ENCODE assay signal across 8 mouse cellular contexts in the genomic region with DNA sequence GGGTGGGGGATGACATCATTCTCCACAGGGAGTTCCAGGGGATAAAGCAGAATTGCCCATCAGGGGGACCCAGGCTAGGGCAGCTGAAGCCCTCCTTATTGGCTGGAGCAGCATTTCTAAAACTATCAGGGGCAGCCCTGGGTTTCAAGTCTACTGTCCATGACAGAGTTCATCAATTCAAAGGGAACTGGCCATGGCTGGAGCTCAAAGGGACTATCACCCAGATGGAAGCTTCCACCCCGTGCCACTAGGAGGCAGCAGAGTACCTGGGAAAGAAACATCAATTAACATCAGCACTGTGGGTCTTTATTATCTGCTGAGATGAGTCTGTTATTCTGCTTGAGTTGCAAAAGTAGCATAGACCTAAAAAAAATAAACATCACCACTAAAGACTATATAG.
DNase-seq lines count a peak whose midpoint lies in the region; ATAC-seq lines count a peak whose summit lies in the region.

No protein-coding gene starts in this region.

- 0% methylated on average over 1 of the region's 1 CpGs for WGBS in lung, embryonic 15.5 days

- no peak overlapping the region for H3K27ac ChIP-seq in lung, embryonic 15.5 days

- H3K4me1 ChIP-seq in lung, embryonic 15.5 days: no peaks in the 10 kb centered on the region

- H3K9me3 ChIP-seq in lung, embryonic 15.5 days: no peaks in the 10 kb centered on the region

- H3K9ac ChIP-seq in lung, embryonic 15.5 days: no peak overlapping the region

- peak; percentile 17 for DNase-seq in ovary, postnatal 10 days (ENCODE audit: low spot score)
- no peak for DNase-seq in ovary, adult 18-20 months (ENCODE audit: low spot score)
- peak; percentile 20 for DNase-seq in cerebellum, adult 11 months
- DNase-seq in forelimb bud, embryonic 11.5 days (ENCODE audit: low read depth, low spot score): peak; percentile 46
- DNase-seq in kidney, postnatal 4 days: peak; percentile 87
- DNase-seq in right cerebral cortex, postnatal 25 days: peak; percentile 70
- DNase-seq in T-cell, adult 2 months (ENCODE audit: low spot score): no peak

- no peak overlapping the region for H3K4me3 ChIP-seq in lung, embryonic 15.5 days

- peak; percentile 42; the same call in 1 of the 2 replicates for ATAC-seq in lung, embryonic 15.5 days (ENCODE audit: borderline replicate concordance, extremely low read depth, low FRiP score, low TSS enrichment)

- no peaks in the 10 kb centered on the region for H3K36me3 ChIP-seq in lung, embryonic 15.5 days

- no peaks in the 10 kb centered on the region for H3K27me3 ChIP-seq in lung, embryonic 15.5 days

- H3K4me2 ChIP-seq in lung, embryonic 15.5 days: no peak overlapping the region

Comparison
In these comparisons a context has a peak if more than half of its experiments do, and no peak if none do; other contexts are left out.
1. DNase-seq: peak in ovary, postnatal 10 days (single experiment), cerebellum, adult 11 months (single experiment), forelimb bud, embryonic 11.5 days (single experiment), kidney, postnatal 4 days (2 of 2) and right cerebral cortex, postnatal 25 days (single experiment); none in ovary, adult 18-20 months (single experiment) and T-cell, adult 2 months (single experiment).